Mouse (Mus musculus) brain, embryonic 14.5 days (tissue): ENCODE data around the gene Gm49337.
A peak's percentile ranks its signal among the peaks of the same experiment; 100 is the strongest.

Source experiments
- CTCF ChIP-seq: fragments of 200-500 bp; IDR thresholded peaks from 2 replicates; pipeline ENCODE4 v1.5.1; 2012; ENCODE audit warnings: inconsistent platforms, mild to moderate bottlenecking, moderate library complexity, borderline replicate concordance; ENCODE audit not compliant: insufficient read depth, insufficient read length; ENCODE audit errors: extremely low read depth
- POLR2A ChIP-seq: fragments of 200-500 bp; IDR thresholded peaks from 2 replicates; pipeline ENCODE4 v1.6.1; 2012; ENCODE audit warnings: mild to moderate bottlenecking, inconsistent platforms, borderline replicate concordance; ENCODE audit not compliant: poor library complexity, insufficient read depth, insufficient read length, severe bottlenecking; ENCODE audit errors: extremely low read depth

GRCm38 (mm10) chr4:116221140-116221851 lies 48.1 kb downstream of the Gm49337 start, which contains the start of gene Pik3r3:
- TF ChIP-seq POLR2A (peak; percentile 99), CTCF (no peak)
